Mouse (Mus musculus): ENCODE data around the gene Gm29797. TPM values are rescaled to one million over a fixed set of nuclear protein-coding genes. Genes with fewer than 3 reads are reported as not detected.

The Gm29797 gene
- total and polyA plus RNA-seq, 3 experiments = 0.34 TPM; not detected in 2

DNA sequence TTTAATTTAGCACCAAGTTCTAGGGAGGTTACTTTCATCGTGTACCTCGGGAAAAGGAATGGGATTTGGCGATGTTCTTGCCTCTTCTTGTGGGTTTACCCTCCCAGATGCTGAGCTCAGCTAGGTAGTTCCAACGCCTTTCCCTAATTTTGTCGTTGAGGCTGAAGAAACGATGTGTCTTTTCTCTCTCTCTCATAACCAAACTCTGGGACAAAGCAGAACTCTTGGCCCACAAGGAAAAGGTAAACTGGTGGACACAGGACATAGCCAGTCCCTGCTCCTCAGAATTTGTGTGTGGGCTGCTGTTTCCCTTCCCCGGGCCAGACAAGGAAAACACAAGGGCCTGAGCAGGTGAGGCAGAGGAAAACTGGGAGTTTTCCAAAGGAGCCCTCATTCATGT lies 15.2 kb downstream of the Gm29797 start:
- Histone ChIP-seq H3K4me1 (ENCODE audit: control insufficient read depth in 1 of 2, insufficient read depth in 2 of 2) (peaks cover 3 to 7% of the 10 kb centered on the region in 2 experiments; a peak in 3 of 4 replicates), H3K36me3 (replicated peaks in 1 of 2; ENCODE audit: control insufficient read depth in 1 of 2, insufficient read depth in 1 of 2, low read length in 1 of 2) (no peaks in the 10 kb centered on the region), H3K9me3 (replicated peaks; ENCODE audit: low read length) (peaks cover 7% of the 10 kb centered on the region), H3K4me3 (replicated peaks in 1 of 3; ENCODE audit: low read depth in 2 of 3, low read length in 2 of 3, poor library complexity in 1 of 3) (no peak overlapping the region), H3K79me2 (replicated peaks; ENCODE audit: control insufficient read depth, extremely low read depth, insufficient read depth, poor library complexity, severe bottlenecking) (no peaks in the 10 kb centered on the region), H3K27me3 (replicated peaks) (peaks cover 9% of the 10 kb centered on the region), H3K9ac (ENCODE audit: insufficient read depth, low read depth) (no peak overlapping the region), H3K27ac (ENCODE audit: insufficient read depth, low read depth) (no peak overlapping the region), H3K4me2 (ENCODE audit: insufficient read depth, low read depth, poor library complexity, severe bottlenecking) (no peak overlapping the region)
- dilution Hi-C loops (cut with MboI; ENCODE audit: extremely low pct_ligation_motif_present, extremely low pct_unique_long_range_greater_than_20kb, low sequenced_read_pairs) (no loop called here), in situ Hi-C loops (cut with MboI; ENCODE audit: low pct_ligation_motif_present, low pct_unique_long_range_greater_than_20kb, low sequenced_read_pairs) (no loop called here)
- TF ChIP-seq USF1 (IDR thresholded peaks at IDR 0.05; ENCODE audit: low read depth, low read length) = no peak
- TF ChIP-seq CTCF (conservative IDR thresholded peaks at IDR 0.05 in 1 of 2, IDR thresholded peaks at IDR 0.05 in 1 of 2; ENCODE audit: low read depth in 2 of 2, low read length in 2 of 2) = no peak
- no peak for TF ChIP-seq ZMIZ1 (IDR thresholded peaks at IDR 0.05; ENCODE audit: low read depth, low read length)
- no peak for TF ChIP-seq MXI1 (IDR thresholded peaks at IDR 0.05; ENCODE audit: low read depth, low read length)
- TF ChIP-seq SMC3 (IDR thresholded peaks at IDR 0.05; ENCODE audit: low read depth, low read length) = no peak
- TF ChIP-seq POLR2AphosphoS2 (IDR thresholded peaks at IDR 0.05; ENCODE audit: low read depth, low read length) = no peak
- no peak for TF ChIP-seq PAX5 (IDR thresholded peaks at IDR 0.05; ENCODE audit: low read length)
- no peak for DNase-seq (ENCODE audit: extremely low read depth)

DNA sequence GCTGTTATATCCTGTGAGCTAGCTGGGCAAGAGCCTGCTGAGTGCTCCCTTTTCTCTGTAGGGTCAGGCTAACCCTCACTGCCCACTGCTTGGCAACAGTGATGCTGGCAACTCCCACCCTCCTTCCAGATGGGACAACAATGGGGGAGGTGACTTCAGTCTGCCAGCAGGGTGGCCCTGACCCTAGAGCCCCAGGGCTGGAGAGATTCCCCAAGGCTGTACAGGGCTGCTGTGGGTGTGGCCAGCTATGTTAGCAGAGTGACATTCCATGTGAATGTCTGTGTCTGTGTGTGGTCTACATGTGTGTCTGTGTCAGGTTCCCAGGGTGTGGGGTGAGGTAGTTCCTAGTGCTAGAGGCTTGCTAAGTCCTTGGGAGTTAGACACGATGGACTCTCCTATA lies 16.7 kb downstream of the Gm29797 start:
- no peak for DNase-seq (ENCODE audit: extremely low read depth)
- TF ChIP-seq CTCF (conservative IDR thresholded peaks at IDR 0.05 in 1 of 2, IDR thresholded peaks at IDR 0.05 in 1 of 2; ENCODE audit: low read depth in 2 of 2, low read length in 2 of 2) (no peak), JUN (IDR thresholded peaks at IDR 0.05; ENCODE audit: insufficient read depth, low read depth, low read length) (no peak)
- dilution Hi-C loops (cut with MboI; ENCODE audit: extremely low pct_ligation_motif_present, extremely low pct_unique_long_range_greater_than_20kb, low sequenced_read_pairs) (no loop called here), in situ Hi-C loops (cut with MboI; ENCODE audit: low pct_ligation_motif_present, low pct_unique_long_range_greater_than_20kb, low sequenced_read_pairs) (no loop called here)
- Histone ChIP-seq H3K27ac (ENCODE audit: insufficient read depth, low read depth) (no peak overlapping the region), H3K4me2 (ENCODE audit: insufficient read depth, low read depth, poor library complexity, severe bottlenecking) (no peak overlapping the region), H3K4me1 (ENCODE audit: control insufficient read depth in 1 of 2, insufficient read depth in 2 of 2) (peaks cover 8 to 17% of the 10 kb centered on the region in 2 experiments; a peak in 3 of 4 replicates), H3K79me2 (replicated peaks; ENCODE audit: control insufficient read depth, extremely low read depth, insufficient read depth, poor library complexity, severe bottlenecking) (no peaks in the 10 kb centered on the region), H3K27me3 (replicated peaks) (peaks cover 9% of the 10 kb centered on the region), H3K36me3 (replicated peaks in 1 of 2; ENCODE audit: control insufficient read depth in 1 of 2, insufficient read depth in 1 of 2, low read length in 1 of 2) (no peaks in the 10 kb centered on the region), H3K4me3 (replicated peaks in 1 of 3; ENCODE audit: low read depth in 2 of 3, low read length in 2 of 3, poor library complexity in 1 of 3) (no peak overlapping the region), H3K9me3 (replicated peaks; ENCODE audit: low read length) (peaks cover 7% of the 10 kb centered on the region), H3K9ac (ENCODE audit: insufficient read depth, low read depth) (no peak overlapping the region)

DNA sequence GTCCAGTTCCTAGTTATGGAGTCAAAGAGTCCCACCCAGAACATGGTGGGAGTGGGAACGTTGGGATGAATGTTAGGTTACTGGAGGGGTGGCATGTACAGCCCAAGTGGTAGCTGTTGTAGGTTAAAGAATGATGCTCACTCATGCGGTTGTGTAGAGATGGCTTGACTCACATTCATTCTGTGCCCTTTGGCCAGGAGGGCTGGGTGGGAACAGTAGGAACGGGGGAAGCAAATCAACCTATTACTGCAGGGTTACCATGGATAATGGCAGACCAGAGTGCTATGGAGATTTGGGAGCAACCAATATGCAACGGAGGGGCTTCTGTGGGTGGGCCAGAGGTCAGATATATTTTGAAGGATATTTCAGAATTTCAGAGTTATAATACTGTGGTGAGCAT lies 18.1 kb downstream of the Gm29797 start:
- no peak overlapping the region for H3K27ac ChIP-seq (ENCODE audit: insufficient read depth, low read depth)
- no peak overlapping the region for H3K4me2 ChIP-seq (ENCODE audit: insufficient read depth, low read depth, poor library complexity, severe bottlenecking)
- dilution Hi-C loops (cut with MboI; ENCODE audit: extremely low pct_ligation_motif_present, extremely low pct_unique_long_range_greater_than_20kb, low sequenced_read_pairs) (no loop called here), in situ Hi-C loops (cut with MboI; ENCODE audit: low pct_ligation_motif_present, low pct_unique_long_range_greater_than_20kb, low sequenced_read_pairs) (loop anchor here (5.0 kb wide), 1 partner anchor 33 kb away; no protein-coding TSS in a partner anchor)
- no peaks in the 10 kb centered on the region for H3K79me2 ChIP-seq (replicated peaks; ENCODE audit: control insufficient read depth, extremely low read depth, insufficient read depth, poor library complexity, severe bottlenecking)
- H3K4me1 ChIP-seq (ENCODE audit: control insufficient read depth in 1 of 2, insufficient read depth in 2 of 2) = peaks cover 12 to 24% of the 10 kb centered on the region in 2 experiments; a peak in 3 of 4 replicates
- H3K27me3 ChIP-seq (replicated peaks) = peaks cover 9% of the 10 kb centered on the region
- H3K9ac ChIP-seq (ENCODE audit: insufficient read depth, low read depth) = no peak overlapping the region
- no peaks in the 10 kb centered on the region for H3K36me3 ChIP-seq (replicated peaks in 1 of 2; ENCODE audit: control insufficient read depth in 1 of 2, insufficient read depth in 1 of 2, low read length in 1 of 2)
- H3K9me3 ChIP-seq (replicated peaks; ENCODE audit: low read length) = peaks cover 7% of the 10 kb centered on the region
- no peak overlapping the region for H3K4me3 ChIP-seq (replicated peaks in 1 of 3; ENCODE audit: low read depth in 2 of 3, low read length in 2 of 3, poor library complexity in 1 of 3)
- no peak for DNase-seq (ENCODE audit: extremely low read depth)
- TF ChIP-seq ZNF384 (IDR thresholded peaks at IDR 0.05; ENCODE audit: low read depth, low read length) = no peak
- no peak for TF ChIP-seq RCOR1 (conservative IDR thresholded peaks at IDR 0.05; ENCODE audit: low read depth, low read length)
- no peak for TF ChIP-seq ETS1 (conservative IDR thresholded peaks at IDR 0.05; ENCODE audit: low read depth, low read length)
- no peak for TF ChIP-seq CTCF (conservative IDR thresholded peaks at IDR 0.05 in 1 of 2, IDR thresholded peaks at IDR 0.05 in 1 of 2; ENCODE audit: low read depth in 2 of 2, low read length in 2 of 2)
- no peak for TF ChIP-seq RAD21 (IDR thresholded peaks at IDR 0.05; ENCODE audit: low read depth, low read length)
- TF ChIP-seq POLR2A (IDR thresholded peaks at IDR 0.05; ENCODE audit: low read depth, low read length) = no peak
- TF ChIP-seq NRF1 (IDR thresholded peaks at IDR 0.05; ENCODE audit: low read depth, low read length) = no peak
- TF ChIP-seq NELFE (IDR thresholded peaks at IDR 0.05; ENCODE audit: low read depth, low read length) = no peak
- no peak for TF ChIP-seq PAX5 (IDR thresholded peaks at IDR 0.05; ENCODE audit: low read length)
- TF ChIP-seq ZMIZ1 (IDR thresholded peaks at IDR 0.05; ENCODE audit: low read depth, low read length) = no peak
- TF ChIP-seq JUND (conservative IDR thresholded peaks at IDR 0.05; ENCODE audit: low read depth, low read length) = no peak
- TF ChIP-seq JUN (IDR thresholded peaks at IDR 0.05; ENCODE audit: insufficient read depth, low read depth, low read length) = no peak
